Mouse (Mus musculus) hindbrain, embryonic 16.5 days (tissue): ENCODE data around the gene 1810043G02Rik. TPM values are rescaled to one million over a fixed set of nuclear protein-coding genes. Genes with fewer than 3 reads are reported as not detected.
A peak's percentile ranks its signal among the peaks of the same experiment; 100 is the strongest.
"Not testable (repeated sequence)": the region's sequence is repeated elsewhere in the genome, so short reads cannot be mapped to it uniquely, and the experiment has no call there.

Experiments
- ATAC-seq: fragments of 200-750 bp; cut with Nextera tagmentation; 2 replicates; pipeline ENCODE4 v1.8.0; 2017; ENCODE audit warnings: moderate TSS enrichment, moderate library complexity
- H3K27ac ChIP-seq: fragments of 300-500 bp; sonication (generic); 2 replicates; pipeline ENCODE4 v1.5.1; 2014; ENCODE audit warnings: low read depth, mild to moderate bottlenecking, control low read depth, low read length, moderate library complexity
- H3K27me3 ChIP-seq: fragments of 300-500 bp; sonication (generic); replicated peaks from 2 replicates; pipeline ENCODE4 v1.6.1; 2014; ENCODE audit warnings: low read length; ENCODE audit not compliant: control insufficient read depth, insufficient read depth
- H3K36me3 ChIP-seq: fragments of 300-500 bp; sonication (generic); 2 replicates; pipeline ENCODE4 v1.6.1; 2014; ENCODE audit warnings: mild to moderate bottlenecking, low read length, moderate library complexity, mixed read lengths; ENCODE audit not compliant: control insufficient read depth, insufficient read depth
- H3K4me1 ChIP-seq: fragments of 300-500 bp; sonication (generic); 2 replicates; pipeline ENCODE4 v1.6.1; 2014; ENCODE audit warnings: low read depth, low read length; ENCODE audit not compliant: control insufficient read depth, insufficient read depth
- H3K4me2 ChIP-seq: fragments of 300-500 bp; sonication (generic); 2 replicates; pipeline ENCODE4 v1.6.1; 2014; ENCODE audit warnings: mild to moderate bottlenecking, low read length, control low read depth, moderate library complexity
- H3K4me3 ChIP-seq: fragments of 300-500 bp; sonication (generic); 2 replicates; pipeline ENCODE4 v1.5.1; 2014; ENCODE audit warnings: mild to moderate bottlenecking, low read length, control low read depth, moderate library complexity
- H3K9ac ChIP-seq: fragments of 300-500 bp; sonication (generic); 2 replicates; pipeline ENCODE4 v1.6.1; 2014; ENCODE audit warnings: low read depth, mild to moderate bottlenecking, control low read depth, low read length, moderate library complexity
- H3K9me3 ChIP-seq: fragments of 300-500 bp; sonication (generic); 2 replicates; pipeline ENCODE4 v1.6.1; 2014; ENCODE audit warnings: mild to moderate bottlenecking, low read length, moderate library complexity; ENCODE audit not compliant: control insufficient read depth
- WGBS: fragments of 180-500 bp; shearing (Covaris S2); extraction: QIAGEN DNeasy Blood & Tissue Kit; methylation state at CpG from one replicate; pipeline ENCODE4 v1.1.7; 2014; 5-methylcytosine and 5-hydroxymethylcytosine counted together
- polyA plus RNA-seq: library from polyadenylated mRNA; unstranded; fragments of >200 nt; fragmentation: Nextera tagmentation; extraction: Ambion mirVana; gene quantifications from 2 replicates; pipeline ENCODE4 v1.2.1, GENCODE M21; 2015

The 1810043G02Rik gene
- polyA plus RNA-seq, 1 experiment from 2014 or later = 56.7 TPM

GRCm38 (mm10) chr10:78011116-78011515 lies 32.8 kb downstream of the 1810043G02Rik start:
- peaks cover 29% of the 10 kb centered on the region for H3K4me1 ChIP-seq
- not testable (repeated sequence) for H3K27ac ChIP-seq, H3K36me3 ChIP-seq, ATAC-seq, H3K27me3 ChIP-seq, H3K4me3 ChIP-seq, H3K9me3 ChIP-seq, H3K4me2 ChIP-seq, H3K9ac ChIP-seq
- WGBS = 93% methylated on average over 5 of the region's 5 CpGs

- Histone ChIP-seq H3K36me3 (no peaks in the 10 kb centered on the region), H3K9ac (no peak overlapping the region), H3K27ac (no peak overlapping the region), H3K4me3 (no peak overlapping the region), H3K9me3 (no peaks in the 10 kb centered on the region), H3K4me2 (no peak overlapping the region), H3K27me3 (no peaks in the 10 kb centered on the region), H3K4me1 (peaks cover 14% of the 10 kb centered on the region)
- WGBS = 91% methylated on average over 18 of the region's 18 CpGs
- no peak for ATAC-seq
These were observed 34.6 kb downstream of the 1810043G02Rik start for GRCm38 (mm10) chr10:78012661-78013495.

- Histone ChIP-seq H3K27me3 (no peaks in the 10 kb centered on the region), H3K4me3 (no peak overlapping the region), H3K4me1 (peaks cover 2% of the 10 kb centered on the region; the same call in 1 of the 2 replicates), H3K9ac (no peak overlapping the region), H3K9me3 (no peaks in the 10 kb centered on the region), H3K27ac (no peak overlapping the region), H3K36me3 (no peaks in the 10 kb centered on the region), H3K4me2 (no peak overlapping the region)
- ATAC-seq = no peak
- 87% methylated on average over 1 of the region's 1 CpGs for WGBS
These were observed 37.2 kb downstream of the 1810043G02Rik start for GRCm38 (mm10) chr10:78015489-78015888.

- Histone ChIP-seq H3K4me1 (0 out of 2 replicates have a peak, but pooled peaks cover 2% of the 10 kb centered on the region), H3K27ac (no peak overlapping the region), H3K36me3 (no peaks in the 10 kb centered on the region), H3K9ac (no peak overlapping the region), H3K27me3 (no peaks in the 10 kb centered on the region), H3K4me2 (no peak overlapping the region), H3K9me3 (no peaks in the 10 kb centered on the region), H3K4me3 (no peak overlapping the region)
- no peak for ATAC-seq
- 46% methylated on average over 5 of the region's 5 CpGs for WGBS
These were observed 38.0 kb downstream of the 1810043G02Rik start for GRCm38 (mm10) chr10:78016366-78016765.

GRCm38 (mm10) chr10:78018797-78019203 lies 40.5 kb downstream of the 1810043G02Rik start:
- H3K9ac ChIP-seq = peak overlapping the region; percentile 13; the same call in 1 of the 2 replicates
- H3K4me2 ChIP-seq = peak overlapping the region; percentile 74

GRCm38 (mm10) chr10:78019291-78019690 lies 41.0 kb downstream of the 1810043G02Rik start:
- Histone ChIP-seq H3K4me2 (no peak overlapping the region), H3K9ac (no peak overlapping the region), H3K9me3 (no peaks in the 10 kb centered on the region), H3K27me3 (no peaks in the 10 kb centered on the region), H3K36me3 (no peaks in the 10 kb centered on the region), H3K4me1 (0 out of 2 replicates have a peak, but pooled peaks cover 2% of the 10 kb centered on the region), H3K4me3 (no peak overlapping the region), H3K27ac (no peak overlapping the region)
- no peak for ATAC-seq
- 77% methylated on average over 4 of the region's 4 CpGs for WGBS

More at GRCm38 (mm10) chr10:78018797-78019203, 40.5 kb downstream of the 1810043G02Rik start:
- 24% methylated on average over 19 of the region's 19 CpGs for WGBS
- Histone ChIP-seq H3K27ac (no peak overlapping the region), H3K36me3 (no peaks in the 10 kb centered on the region), H3K4me3 (peak overlapping the region; percentile 40), H3K9me3 (no peaks in the 10 kb centered on the region), H3K27me3 (no peaks in the 10 kb centered on the region), H3K4me1 (0 out of 2 replicates have a peak, but pooled peaks cover 2% of the 10 kb centered on the region)
- peak; percentile 87 for ATAC-seq

- 95% methylated on average over 6 of the region's 11 CpGs for WGBS
- H3K27ac ChIP-seq, H3K36me3 ChIP-seq: not testable (repeated sequence)
These were observed 41.7 kb downstream of the 1810043G02Rik start for GRCm38 (mm10) chr10:78019984-78020383.

GRCm38 (mm10) chr10:78025453-78025852 lies 47.1 kb downstream of the 1810043G02Rik start:
- not testable (repeated sequence) for H3K9ac ChIP-seq, ATAC-seq, H3K4me3 ChIP-seq, H3K27me3 ChIP-seq, H3K9me3 ChIP-seq, H3K27ac ChIP-seq, H3K36me3 ChIP-seq, H3K4me1 ChIP-seq, H3K4me2 ChIP-seq
- WGBS = 76% methylated on average over 6 of the region's 8 CpGs

More at GRCm38 (mm10) chr10:78019984-78020383, 41.7 kb downstream of the 1810043G02Rik start:
- not testable (repeated sequence) for H3K9me3 ChIP-seq, H3K4me3 ChIP-seq, H3K4me1 ChIP-seq, H3K4me2 ChIP-seq, H3K9ac ChIP-seq, H3K27me3 ChIP-seq, ATAC-seq

GRCm38 (mm10) chr10:78028129-78028528 lies 49.8 kb downstream of the 1810043G02Rik start:
- Histone ChIP-seq H3K27ac (no peak overlapping the region), H3K4me3 (no peak overlapping the region), H3K4me1 (no peaks in the 10 kb centered on the region), H3K27me3 (no peaks in the 10 kb centered on the region), H3K4me2 (no peak overlapping the region), H3K9me3 (no peaks in the 10 kb centered on the region), H3K36me3 (no peaks in the 10 kb centered on the region), H3K9ac (no peak overlapping the region)
- ATAC-seq = peak; percentile 89
- WGBS = 6% methylated on average over 5 of the region's 5 CpGs
